Mouse (Mus musculus) monocyte, adult 5-6 weeks (primary cell): ENCODE measurements around the gene Slit1. TPM values are rescaled to one million over a fixed set of nuclear protein-coding genes. Genes with fewer than 3 reads are reported as not detected.

ENCODE experiments used
- ATAC-seq: fragments of 153-309, 156-312 bp; replicated peaks from 2 replicates; pipeline ENCODE4 v1.8.0; 2017; ENCODE audit warnings: mild to moderate bottlenecking; ENCODE audit not compliant: low TSS enrichment, insufficient number of reproducible peaks, severe bottlenecking, poor library complexity, low FRiP score
- total RNA-seq: library from RNA; stranded (forward); fragments of 200-1000, 200-491, 200-594 nt; gene quantifications from 3 replicates; pipeline ENCODE4 v1.2.3, GENCODE M21; 2017

Gene Slit1
- total RNA-seq: not detected in 3 replicates

DNA sequence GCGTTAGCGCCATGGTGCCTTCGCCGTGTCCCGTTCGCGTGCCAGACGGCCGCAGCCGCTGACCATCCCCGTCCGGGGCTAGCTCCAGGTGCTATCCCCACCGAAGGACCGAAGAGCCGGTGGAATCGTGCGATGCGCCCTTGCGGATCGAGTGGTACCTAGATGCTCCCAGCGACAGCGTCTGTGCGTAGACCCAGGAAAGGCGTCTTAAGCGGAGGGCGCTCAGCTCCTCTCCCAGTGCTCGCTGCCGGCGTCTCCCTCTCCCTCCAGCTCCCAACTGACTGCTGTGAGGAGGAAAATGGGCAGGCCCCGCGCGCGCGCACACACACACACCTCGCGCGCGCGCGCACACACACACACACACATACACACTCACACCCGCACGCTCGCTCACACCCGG lies at the start of gene Slit1:
Slit1 (minus strand) TSS at position 270 of the 400 bp plus-strand sequence.
- ATAC-seq: no peak

DNA sequence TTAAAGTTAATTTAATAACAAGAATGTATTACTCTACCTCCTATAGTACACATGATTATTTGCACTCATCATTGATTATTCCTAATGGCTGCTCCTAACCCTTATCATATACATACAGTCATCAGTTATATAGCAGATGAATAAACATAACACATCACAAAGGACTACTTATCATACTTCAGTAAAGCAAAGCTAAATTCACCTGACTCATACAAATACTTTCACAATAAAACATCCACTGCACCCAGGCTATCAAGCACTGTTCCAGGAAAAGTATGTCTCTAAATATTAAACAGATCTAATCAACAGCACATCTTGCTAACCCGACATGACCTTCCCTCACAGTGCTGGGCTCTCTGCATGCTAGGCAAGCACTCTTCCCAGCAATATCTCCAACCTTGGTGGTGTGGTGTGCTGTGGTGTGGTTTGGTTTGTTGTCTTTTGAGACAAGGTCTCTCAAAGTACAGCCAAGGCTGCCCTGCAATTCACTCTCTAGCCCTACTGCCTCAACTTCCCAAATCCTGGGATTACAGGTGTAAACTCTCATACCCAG lies 49.5 kb upstream of the Slit1 start:
- ATAC-seq: no peak

DNA sequence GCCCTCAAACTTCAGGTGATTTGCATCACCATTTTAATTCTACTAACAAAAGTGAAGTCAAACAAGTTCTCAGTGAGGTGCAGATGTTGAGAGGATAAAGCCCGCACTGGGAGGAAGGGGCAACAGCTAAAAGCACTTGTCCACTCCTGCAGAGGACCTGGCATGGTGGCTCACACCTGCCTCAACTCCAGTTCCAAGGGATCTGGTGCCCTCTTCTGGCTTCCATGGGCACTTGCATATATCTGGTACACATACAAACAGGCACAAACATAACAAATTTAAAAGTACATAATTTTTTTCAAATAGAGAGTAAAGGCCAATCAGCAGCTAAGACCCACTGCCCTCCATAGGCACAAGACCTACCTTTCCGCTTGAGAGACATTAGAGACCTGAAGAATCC lies 47.9 kb upstream of the Slit1 start:
- ATAC-seq: no peak

DNA sequence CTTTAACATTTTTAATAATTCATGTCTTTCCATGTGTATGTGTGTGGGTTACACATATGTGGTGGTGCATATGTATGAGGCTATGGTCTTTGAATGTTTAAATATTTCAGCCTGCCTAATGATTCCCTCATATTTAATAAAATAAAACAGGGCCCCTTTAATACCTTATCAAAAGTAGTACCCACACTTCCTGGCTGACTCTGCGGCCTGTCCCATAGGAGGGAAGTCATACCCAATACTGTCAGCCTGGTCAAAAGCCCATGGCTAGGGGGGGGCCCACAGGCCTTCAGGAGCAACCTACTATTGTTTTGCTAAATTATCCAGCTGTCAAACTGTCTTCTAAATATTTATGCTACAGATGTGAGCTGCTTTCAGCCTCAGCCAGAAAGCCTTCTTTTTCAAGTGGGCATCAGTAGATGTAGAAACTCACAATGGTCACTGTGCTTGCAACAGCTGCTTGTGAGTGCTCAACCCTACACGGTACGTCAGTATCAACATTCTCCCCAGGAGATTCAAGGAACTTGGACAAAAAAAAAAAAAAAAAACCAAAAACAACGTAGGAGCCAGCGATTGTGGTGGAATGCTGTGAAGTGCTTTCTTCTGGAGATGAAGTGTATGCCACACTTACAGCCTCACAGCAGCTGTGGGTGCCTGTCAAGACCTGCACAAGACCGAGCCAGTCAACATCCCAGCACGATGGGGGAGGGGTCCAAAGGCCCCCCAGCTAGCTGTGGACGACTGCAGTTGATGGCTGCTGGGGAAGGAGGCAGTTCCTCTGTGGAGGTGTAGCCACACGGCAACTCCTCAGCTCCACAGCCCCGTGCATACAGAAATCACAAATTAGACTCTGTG lies 45.9 kb upstream of the Slit1 start:
- no peak for ATAC-seq

DNA sequence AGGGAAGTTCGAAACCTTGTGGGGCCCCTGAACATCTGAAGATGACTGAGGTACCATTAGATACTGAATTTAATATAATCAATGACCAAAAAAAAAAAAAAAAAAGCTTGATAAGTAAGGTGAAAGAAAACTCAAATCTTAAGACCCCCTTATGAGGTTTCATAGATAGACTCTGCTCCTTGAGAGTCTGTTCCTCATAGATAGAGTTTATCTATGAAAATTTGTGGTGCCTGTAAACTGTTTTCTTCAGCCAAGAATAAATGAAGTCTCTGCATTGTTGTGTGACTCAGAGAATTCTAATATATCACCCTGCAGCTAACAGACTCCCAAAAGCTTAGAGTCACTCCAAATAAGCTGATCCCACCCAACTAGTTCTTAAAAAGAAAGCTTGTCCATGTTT lies 43.4 kb upstream of the Slit1 start:
- ATAC-seq: no peak

DNA sequence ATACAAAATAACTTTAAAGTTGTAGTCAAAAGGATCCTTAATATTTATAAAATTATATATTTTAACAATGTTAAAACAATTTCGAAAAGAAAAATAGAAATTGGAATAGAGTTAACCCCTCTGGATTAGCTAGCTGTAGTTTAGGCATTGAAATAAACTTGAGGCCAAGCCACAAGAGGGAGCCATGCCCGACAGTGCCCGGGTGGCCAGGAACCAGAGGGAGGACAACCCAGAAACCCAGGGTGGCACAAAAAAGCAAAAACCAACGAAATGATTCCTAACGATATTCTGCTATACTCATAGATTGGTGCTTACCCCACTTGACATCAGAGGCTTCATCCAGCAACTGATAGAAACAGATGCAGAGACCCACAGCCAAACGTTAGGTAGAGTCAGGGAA lies 34.0 kb upstream of the Slit1 start:
- no peak for ATAC-seq

DNA sequence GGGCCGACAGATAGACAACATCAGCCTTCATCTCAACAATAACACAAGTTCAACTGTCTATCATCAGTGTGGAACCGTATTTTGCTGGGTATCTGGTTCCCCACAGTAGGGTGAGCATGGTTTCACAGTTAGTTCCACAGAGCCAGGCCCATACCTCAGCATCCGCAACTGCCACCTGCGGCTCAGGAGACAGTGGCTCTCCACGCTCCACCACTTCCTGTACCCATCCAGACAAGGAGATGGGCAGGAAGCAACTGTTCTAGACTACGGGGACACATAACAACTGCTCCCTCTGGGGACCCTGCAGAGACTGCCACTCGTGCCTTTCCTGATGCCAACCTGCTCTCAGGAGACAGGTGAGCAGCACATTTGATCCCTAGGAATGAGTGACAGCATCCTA lies 25.2 kb upstream of the Slit1 start:
- no peak for ATAC-seq

DNA sequence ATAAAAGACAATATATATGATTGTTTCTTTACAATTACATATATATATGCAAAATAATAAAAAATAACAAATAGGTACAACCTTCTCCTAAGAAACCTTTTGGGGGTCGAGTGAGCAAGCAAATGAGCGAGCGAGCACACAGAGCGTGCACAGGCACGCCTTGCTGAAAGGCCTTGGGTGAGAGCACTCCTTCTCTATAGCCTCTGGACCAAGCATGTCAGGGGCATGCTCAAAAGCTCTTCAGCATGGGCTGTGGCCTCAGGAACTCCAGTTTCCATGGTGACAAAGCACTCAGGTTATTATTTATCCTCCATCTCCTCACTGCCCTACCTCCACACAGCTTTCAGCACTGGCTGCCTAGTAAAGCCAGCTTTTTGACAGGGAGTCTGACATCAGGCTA lies 23.2 kb upstream of the Slit1 start:
- no peak for ATAC-seq

DNA sequence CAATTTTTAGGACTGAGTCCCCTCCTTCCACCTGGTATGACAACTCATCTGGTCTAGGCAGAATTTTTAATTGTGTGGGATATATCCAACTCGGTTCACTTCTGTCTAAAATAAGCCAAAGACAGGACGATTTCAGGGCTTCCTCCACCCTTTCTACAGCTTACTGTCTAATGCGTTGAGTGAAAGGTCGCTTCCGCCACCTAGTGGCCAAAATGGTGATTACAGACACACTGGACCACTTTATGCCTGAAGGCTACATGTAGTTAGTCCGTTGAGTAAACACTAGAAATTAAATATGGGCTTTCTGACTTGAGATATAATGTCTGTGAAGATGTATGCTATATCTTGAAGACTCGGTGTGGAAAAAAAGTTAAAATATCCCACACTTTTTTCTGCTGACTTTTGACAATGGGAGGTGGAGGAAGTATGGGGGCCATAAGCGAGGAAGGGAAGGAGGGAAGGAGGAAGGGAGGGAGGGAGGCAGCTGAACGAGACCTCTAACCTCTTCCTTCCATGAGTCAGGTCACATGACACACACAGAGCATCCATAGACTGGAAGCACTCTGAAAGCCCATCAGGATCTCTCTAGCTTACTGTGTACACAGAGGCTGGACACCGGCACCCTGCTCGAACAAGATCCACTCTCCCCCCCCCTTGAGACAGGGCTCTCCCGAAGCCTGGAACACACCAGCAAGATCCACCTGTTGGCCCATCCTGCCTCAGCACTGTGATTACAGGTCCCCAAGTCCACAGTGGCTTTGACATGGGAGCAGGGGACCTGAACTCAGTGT lies 20.6 kb upstream of the Slit1 start:
- peak; percentile 71 for ATAC-seq

DNA sequence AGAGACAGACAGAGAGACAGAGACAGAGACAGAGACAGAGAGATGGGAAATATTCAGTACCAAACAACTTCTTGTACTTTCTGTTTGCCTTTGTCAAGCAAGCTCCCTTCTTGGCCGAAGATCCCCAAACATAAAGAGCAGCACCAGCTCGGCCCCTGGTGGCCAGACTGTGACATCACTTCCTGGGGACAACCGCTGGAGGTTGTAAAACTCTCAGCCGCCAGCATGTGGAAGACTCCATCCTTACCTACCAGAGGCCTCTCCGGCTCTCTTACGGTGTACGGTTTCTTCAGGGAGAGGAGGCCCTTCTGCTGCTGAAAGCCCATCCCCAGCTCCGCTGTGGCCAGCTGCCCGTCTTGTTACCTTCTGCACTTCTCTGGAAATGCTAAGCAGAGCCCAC lies 18.1 kb upstream of the Slit1 start:
- no peak for ATAC-seq

DNA sequence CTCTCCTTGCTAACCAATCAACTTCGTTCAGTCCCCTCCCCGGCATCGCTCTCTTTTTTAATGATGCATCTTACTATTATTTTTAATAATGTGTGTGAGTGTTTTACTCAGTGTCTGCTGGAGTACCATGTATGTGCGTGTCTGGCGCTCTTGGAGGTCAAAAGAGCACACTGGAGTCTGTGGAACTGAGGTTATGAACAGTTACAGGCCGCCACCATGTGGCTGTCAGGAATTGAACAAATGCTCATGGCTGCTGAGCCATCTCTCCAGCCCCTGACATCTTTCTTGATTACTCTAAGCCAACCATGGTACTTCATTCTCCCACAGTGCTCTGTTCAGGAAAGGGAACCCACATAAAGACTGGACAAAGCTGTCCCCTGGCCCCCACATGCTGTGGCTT lies 16.3 kb upstream of the Slit1 start:
- no peak for ATAC-seq

DNA sequence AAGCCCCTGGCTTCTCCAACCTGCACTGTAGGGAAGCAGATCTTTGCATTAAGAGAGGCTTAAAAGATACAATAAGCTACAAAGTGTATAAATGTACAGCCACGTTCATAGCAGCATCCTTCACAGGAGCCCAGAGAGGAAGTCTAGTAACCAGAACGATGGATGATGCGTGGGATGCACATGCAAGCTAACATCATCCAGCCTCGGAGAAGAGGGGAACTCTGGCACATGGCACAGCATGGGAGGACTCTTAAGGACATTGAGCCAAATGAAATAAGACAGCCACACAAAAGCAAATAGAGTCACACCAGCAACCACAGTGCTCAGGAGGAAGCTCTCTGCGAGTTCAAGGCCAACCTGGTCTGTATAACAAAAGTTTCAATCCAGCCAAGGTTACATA lies 15.8 kb upstream of the Slit1 start:
- no peak for ATAC-seq

DNA sequence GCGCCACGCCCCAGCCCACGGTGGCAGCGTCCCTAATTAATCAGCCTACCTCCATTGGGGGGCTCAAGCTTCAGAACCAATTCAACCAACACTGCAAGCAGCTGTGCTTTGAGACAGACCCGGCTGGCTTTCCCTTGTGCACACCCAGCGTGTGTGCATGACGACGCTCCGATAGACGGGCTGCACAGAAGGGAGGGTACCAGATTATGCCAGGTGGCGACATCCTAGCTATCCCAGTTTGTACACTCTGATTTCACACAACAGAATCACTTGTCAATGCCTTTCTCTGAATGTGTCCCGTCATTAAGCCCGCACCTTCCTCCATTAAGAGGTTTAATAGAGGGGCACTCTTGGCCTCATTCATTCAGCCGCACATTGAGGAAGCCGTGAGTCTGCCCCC lies 11.3 kb upstream of the Slit1 start:
- no peak for ATAC-seq

DNA sequence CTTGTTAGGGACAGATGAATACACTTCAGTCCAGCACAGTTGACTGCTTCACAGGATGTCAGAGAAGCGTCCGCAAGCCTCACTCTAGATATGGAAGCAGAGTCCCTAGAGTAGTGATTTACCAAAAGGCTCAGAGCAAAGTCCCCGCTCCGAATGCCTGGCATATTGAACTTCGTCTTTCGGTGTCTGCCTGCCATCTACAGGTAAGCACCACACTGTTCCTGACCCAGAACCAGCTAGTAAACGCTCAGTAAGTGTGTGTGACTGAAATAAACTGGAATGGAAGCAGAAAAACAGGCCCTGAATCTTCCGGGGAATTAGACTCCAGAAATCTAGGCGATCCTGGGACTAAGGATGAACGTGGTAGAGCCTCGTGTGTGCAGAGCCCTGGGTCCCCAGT lies 8.4 kb upstream of the Slit1 start:
- no peak for ATAC-seq

DNA sequence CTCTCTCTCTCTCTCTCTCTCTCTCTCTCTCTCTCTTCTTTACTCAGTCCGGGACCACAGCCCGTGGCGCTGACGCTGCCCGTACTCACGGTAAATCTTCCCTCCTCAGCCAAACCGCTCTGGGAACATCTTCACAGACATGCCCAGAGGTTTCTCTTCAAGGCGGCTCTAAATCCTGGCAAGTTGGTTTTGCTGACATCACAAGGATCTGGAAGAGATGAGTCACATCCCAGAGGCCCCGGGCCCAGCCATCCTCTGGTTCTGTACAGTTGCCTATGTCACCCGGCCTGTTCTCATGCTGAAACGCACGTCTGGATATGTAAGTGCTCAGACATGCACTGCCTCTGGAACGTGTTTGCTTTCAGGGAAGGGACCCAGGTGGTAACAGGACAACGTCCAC lies 4.0 kb upstream of the Slit1 start:
- ATAC-seq: no peak

DNA sequence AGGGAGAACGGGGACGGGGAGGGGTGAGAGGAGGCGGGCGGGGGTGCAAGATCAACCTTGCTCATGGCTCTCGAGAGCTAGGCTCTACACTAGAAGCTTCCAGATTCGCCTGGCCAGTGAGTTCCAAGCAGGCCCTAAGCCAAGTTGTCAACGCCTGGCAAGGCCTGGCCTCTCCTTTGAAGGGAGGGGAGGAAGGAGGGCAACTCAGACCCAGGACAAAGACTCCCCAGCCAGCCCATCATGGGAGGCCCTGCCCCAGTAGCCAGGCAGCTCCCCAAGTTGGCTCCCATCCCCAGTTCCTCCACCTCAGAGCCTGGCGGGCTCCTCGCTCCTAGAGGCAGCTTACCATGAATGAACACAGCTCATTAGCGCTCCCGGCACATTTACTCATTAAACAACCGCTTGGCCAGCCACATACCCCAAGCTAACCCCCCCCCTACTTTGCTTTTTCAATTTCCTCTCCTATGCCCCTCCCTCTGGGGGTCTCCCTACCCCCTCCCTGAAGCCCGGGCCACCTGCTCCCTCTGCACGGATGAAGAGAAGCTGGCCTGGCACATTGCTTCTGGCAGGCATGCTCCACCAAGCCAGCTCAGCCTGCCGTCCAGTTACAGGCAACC lies 2.6 kb upstream of the Slit1 start:
- ATAC-seq: no peak

DNA sequence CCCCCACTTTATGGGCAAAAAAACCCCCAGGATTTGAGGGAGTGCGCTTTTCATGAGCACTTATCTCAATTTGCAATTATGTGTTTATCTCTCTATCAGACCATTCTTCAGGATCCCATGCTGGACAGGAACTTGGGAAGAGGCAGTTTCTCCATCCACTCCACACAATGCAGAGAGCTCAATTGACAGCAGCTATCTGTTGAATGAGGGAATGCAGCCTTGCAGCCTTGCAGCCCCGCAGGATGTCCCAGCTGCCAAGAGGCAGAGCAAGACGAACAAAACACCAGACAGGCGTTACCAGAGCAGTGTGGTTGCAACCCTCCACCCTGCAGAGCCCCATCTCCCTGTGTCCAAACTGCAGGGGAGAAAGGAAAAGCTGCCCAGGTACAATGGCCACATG lies 4.6 kb downstream of the Slit1 start:
- no peak for ATAC-seq

DNA sequence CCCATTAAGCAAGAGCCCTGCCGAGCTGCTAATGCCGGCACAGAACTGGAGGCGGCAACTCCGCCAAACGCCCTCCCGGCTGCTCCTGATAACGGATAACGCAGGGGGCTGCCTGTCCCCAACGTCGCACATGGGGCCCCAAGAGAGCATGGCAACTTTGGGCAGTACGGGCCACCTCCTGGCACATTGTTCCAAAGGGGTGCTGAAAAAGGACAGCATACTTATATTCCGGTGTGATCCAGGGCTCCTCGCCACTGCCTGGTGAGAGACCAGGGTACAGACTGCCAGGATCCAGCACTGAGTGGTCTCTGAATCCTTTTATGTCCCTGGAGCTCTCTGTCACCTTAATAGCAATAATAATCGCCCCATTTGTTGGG lies 5.0 kb downstream of the Slit1 start:
- ATAC-seq: no peak

DNA sequence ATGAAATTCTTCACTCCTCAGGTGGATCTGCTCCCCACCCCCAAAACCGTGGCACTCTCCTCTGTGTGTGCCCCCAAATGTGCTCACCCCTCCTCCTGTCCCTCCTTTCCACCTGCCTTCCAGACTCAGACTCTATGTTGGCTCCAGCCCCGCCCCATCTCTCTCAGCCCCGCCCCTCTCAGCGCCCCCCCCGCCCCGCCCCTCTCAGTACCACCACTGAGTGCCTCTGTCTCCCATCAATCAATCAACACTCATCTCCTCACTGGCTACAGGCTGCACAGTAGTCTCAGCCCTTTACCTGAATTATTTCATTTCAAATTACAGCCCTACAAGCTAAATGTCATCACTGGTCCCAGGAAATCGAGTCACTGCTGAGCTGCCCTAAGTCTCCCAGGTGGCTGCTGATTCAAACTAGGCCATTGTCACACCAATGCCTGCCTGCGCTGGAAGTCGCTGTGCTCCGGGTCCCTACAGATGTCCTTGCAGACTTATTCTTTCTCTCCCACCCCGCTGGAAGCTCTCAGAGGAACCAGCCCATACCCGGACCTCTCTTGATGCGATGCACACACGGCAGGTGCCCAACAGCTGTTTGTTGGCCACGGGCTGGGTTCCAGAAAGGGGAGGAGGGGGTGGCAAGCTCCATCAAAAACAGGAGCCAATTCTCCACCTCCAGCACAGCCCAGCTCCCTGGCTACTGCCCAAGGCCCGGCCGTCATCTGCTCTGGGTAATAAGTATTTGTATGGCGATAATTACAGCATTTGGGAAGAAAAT lies 5.6 kb downstream of the Slit1 start:
- ATAC-seq: no peak
